Mouse (Mus musculus) olfactory bulb, adult 2 months (tissue): ENCODE data around the gene Sh3bgr.

Experiments
- CTCF ChIP-seq: fragments of 200-500 bp; IDR thresholded peaks from 2 replicates; pipeline ENCODE4 v1.5.1; 2012; ENCODE audit warnings: low read depth, mild to moderate bottlenecking, low read length, moderate library complexity; ENCODE audit not compliant: insufficient read depth
- POLR2A ChIP-seq: fragments of 200-500 bp; IDR thresholded peaks from 2 replicates; pipeline ENCODE4 v1.6.1; 2012; ENCODE audit warnings: mild to moderate bottlenecking, low read depth, low read length, moderate library complexity; ENCODE audit not compliant: insufficient read depth

GRCm38 (mm10) chr16:96231974-96232373 lies 31.7 kb downstream of the Sh3bgr start:
- TF ChIP-seq CTCF (no peak), POLR2A (no peak)
